Mouse (Mus musculus) cerebellum, adult 2 months (tissue): ENCODE measurements around the gene Cbs. TPM values are rescaled to one million over a fixed set of nuclear protein-coding genes. Genes with fewer than 3 reads are reported as not detected.

ENCODE experiments used
- DNase-seq, 2 experiments: peaks; one replicate each; pipeline ENCODE4 v3.0.0; 2021
- H3K27ac ChIP-seq: fragments of 200-500 bp; 2 replicates; pipeline ENCODE4 v1.5.1; 2012; ENCODE audit warnings: low read length, control low read depth, inconsistent platforms; ENCODE audit not compliant: insufficient read depth
- H3K27me3 ChIP-seq: fragments of 200-500 bp; 2 replicates; pipeline ENCODE4 v1.6.1; 2012; ENCODE audit warnings: inconsistent platforms, mild to moderate bottlenecking, low read length, moderate library complexity; ENCODE audit not compliant: control insufficient read depth, insufficient read depth
- H3K4me1 ChIP-seq: fragments of 200-500 bp; 2 replicates; pipeline ENCODE4 v1.6.1; 2011; ENCODE audit warnings: low read length; ENCODE audit not compliant: control insufficient read depth, insufficient read depth
- H3K4me3 ChIP-seq: fragments of 200-500 bp; replicated peaks from 2 replicates; pipeline ENCODE3; 2011; ENCODE audit warnings: mild to moderate bottlenecking, low read depth, low read length, control low read depth; ENCODE audit not compliant: insufficient read depth
- CTCF ChIP-seq: fragments of 200-500 bp; IDR thresholded peaks from 2 replicates; pipeline ENCODE4 v1.5.1; 2011; ENCODE audit warnings: low read depth, mild to moderate bottlenecking, control low read depth, low read length, moderate library complexity, borderline replicate concordance; ENCODE audit not compliant: insufficient read depth
- POLR2A ChIP-seq: fragments of 200-500 bp; IDR thresholded peaks from 2 replicates; pipeline ENCODE4 v1.6.1; 2011; ENCODE audit warnings: low read length, control low read depth, borderline replicate concordance; ENCODE audit not compliant: insufficient read depth
- WGBS: fragments of 180-500 bp; shearing (Covaris S2); methylation state at CpG from one replicate; pipeline ENCODE4 v1.1.7; 2018; 5-methylcytosine and 5-hydroxymethylcytosine counted together
- polyA plus RNA-seq: library from polyadenylated mRNA; depleted of rRNA; stranded (reverse); fragments of >200 nt; gene quantifications from 2 replicates; pipeline ENCODE4 v1.2.3, GENCODE M21; 2012; rRNA removed

Cbs gene
- polyA plus RNA-seq, 1 experiment = 33.9 TPM

- DNase-seq = peak; percentile 68 to 73
- TF ChIP-seq CTCF (no peak), POLR2A (0 out of 2 replicates have a peak, but pooled peaks have one; percentile 18)
- WGBS = 1% methylated on average over 85 of the region's 88 CpGs
- Histone ChIP-seq H3K27ac (peak overlapping the region; percentile 63), H3K4me1 (peaks cover 17% of the 10 kb centered on the region), H3K27me3 (no peaks in the 10 kb centered on the region), H3K4me3 (peak overlapping the region; percentile 68)
Measured at GRCm38 (mm10) chr17:31565141-31566056, 71.6 kb downstream of the Cbs start.

DNA sequence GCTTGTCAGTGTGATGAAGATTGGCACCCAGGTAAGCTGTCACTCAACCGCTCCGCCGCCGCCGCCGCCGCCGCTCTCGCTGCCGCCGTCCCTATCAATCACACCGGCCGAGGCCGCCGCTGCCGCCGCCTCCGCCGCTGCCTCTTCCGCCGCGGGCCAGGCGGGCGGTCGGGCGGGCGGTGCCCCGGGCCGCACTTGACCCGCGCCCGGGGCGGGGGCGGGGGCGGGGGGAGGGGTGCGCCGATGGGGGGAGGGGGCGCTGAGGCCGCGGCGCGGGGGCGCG is 72.2 kb downstream of the Cbs start:
- TF ChIP-seq POLR2A (peak; percentile 21; the same call in 1 of the 2 replicates), CTCF (no peak)
- WGBS = 0% methylated on average over 14 of the region's 44 CpGs
- no peak for DNase-seq
- Histone ChIP-seq H3K4me3 (peak overlapping the region; percentile 68), H3K4me1 (peaks cover 17% of the 10 kb centered on the region), H3K27ac (peak overlapping the region; percentile 63), H3K27me3 (no peaks in the 10 kb centered on the region)

DNA sequence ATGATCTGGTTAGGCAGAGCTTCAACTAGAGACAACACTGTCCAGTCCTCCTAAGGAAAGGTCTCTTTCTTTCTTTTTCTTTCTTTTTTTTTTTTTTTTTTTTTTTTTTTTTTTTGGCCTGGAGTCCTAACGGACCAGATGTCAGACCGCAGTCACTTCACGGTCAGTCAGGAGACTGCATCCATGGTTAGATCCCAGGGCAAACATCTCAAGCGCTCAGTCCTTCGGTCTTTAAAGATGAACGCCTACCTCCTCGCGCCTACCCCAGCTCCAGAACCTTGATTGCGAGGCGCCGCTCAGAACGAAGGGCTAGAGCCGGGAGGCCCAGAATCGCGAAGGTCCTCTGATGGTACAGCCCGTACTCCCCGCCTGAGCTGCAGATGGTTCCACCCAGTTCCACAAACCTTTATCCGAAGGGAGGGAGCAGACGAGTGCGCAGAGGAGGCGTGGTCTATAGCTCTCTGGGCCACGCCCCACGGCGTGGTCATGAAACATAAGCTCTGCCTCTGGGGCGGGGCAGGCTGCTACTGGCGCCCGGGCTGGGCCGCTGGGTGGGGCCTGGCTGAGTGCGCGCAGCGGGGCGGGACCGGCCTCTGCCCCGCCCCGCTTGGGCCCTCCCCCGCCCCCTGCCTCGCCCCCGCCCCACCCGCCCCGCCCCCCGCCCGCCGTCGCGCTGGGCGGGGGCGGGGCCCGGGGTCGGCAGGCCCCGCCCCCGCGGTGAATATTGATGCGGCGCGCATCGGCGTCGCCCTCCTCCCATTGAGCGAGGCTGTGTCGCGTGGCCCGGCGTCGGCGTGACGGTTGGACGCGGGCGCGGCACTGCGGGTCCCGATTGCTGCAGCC is 72.8 kb downstream of the Cbs start, which contains the start of gene Pknox1:
TSS of gene Pknox1 (plus strand) at position 720 of the 843 bp plus-strand sequence.
- peak within 1 kb of the TSS; percentile 90 for H3K4me3 ChIP-seq
- DNase-seq = peak; percentile 99
- H3K4me1 ChIP-seq = peaks cover 17% of the 10 kb centered on the region
- peak within 1 kb of the TSS; percentile 96 for H3K27ac ChIP-seq
- H3K27me3 ChIP-seq = no peaks in the 10 kb centered on the region
- under 1% methylated on average over 69 of the region's 72 CpGs for WGBS
- TF ChIP-seq CTCF (no peak), POLR2A (peak; percentile 74; the same call in 1 of the 2 replicates)

- Histone ChIP-seq H3K4me1 (peaks cover 15% of the 10 kb centered on the region), H3K4me3 (peak overlapping the region; percentile 90), H3K27me3 (no peaks in the 10 kb centered on the region), H3K27ac (peak overlapping the region; percentile 96)
- DNase-seq = peak in 1 of 2 experiments; percentile 68
- TF ChIP-seq POLR2A (no peak), CTCF (no peak)
- WGBS = 1% methylated on average over 12 of the region's 12 CpGs
Measured at GRCm38 (mm10) chr17:31563632-31564014, 73.4 kb downstream of the Cbs start.

GRCm38 (mm10) chr17:31559021-31559789 is 77.8 kb downstream of the Cbs start:
- Histone ChIP-seq H3K27me3 (no peaks in the 10 kb centered on the region), H3K27ac (no peak overlapping the region), H3K4me3 (no peak overlapping the region), H3K4me1 (peaks cover 7% of the 10 kb centered on the region; the same call in 1 of the 2 replicates)
- DNase-seq = no peak
- TF ChIP-seq POLR2A (no peak), CTCF (no peak)
- WGBS = 94% methylated on average over 11 of the region's 11 CpGs

Other genes starting within 250 kb of the Cbs start
- 25.1 and 25.4 TPM in 2 replicates for gene Wdr4, start 117.3 kb downstream of the Cbs start, polyA plus RNA-seq
- 421 and 446 TPM in 2 replicates for gene Ndufv3, start 117.1 kb downstream of the Cbs start, polyA plus RNA-seq
- gene Pknox1, start 72.5 kb downstream of the Cbs start, polyA plus RNA-seq = 23.2 TPM in 2 replicates
- gene U2af1, start 21.7 kb upstream of the Cbs start, polyA plus RNA-seq = 177 and 184 TPM in 2 replicates
- 0.54 and 0.85 TPM in 2 replicates for gene Cryaa, start 40.6 kb upstream of the Cbs start, polyA plus RNA-seq
- gene Sik1, start 218.6 kb upstream of the Cbs start, polyA plus RNA-seq = 5.0 and 5.2 TPM in 2 replicates